Mouse (Mus musculus): ENCODE data around the gene Ppp1r26. TPM values are rescaled to one million over a fixed set of nuclear protein-coding genes. Genes with fewer than 3 reads are reported as not detected.
A peak's percentile ranks its signal among the peaks of the same experiment; 100 is the strongest.

The Ppp1r26 gene
- total RNA-seq, 2 experiments from 2014 or later = 0.80 to 1.2 TPM

DNA sequence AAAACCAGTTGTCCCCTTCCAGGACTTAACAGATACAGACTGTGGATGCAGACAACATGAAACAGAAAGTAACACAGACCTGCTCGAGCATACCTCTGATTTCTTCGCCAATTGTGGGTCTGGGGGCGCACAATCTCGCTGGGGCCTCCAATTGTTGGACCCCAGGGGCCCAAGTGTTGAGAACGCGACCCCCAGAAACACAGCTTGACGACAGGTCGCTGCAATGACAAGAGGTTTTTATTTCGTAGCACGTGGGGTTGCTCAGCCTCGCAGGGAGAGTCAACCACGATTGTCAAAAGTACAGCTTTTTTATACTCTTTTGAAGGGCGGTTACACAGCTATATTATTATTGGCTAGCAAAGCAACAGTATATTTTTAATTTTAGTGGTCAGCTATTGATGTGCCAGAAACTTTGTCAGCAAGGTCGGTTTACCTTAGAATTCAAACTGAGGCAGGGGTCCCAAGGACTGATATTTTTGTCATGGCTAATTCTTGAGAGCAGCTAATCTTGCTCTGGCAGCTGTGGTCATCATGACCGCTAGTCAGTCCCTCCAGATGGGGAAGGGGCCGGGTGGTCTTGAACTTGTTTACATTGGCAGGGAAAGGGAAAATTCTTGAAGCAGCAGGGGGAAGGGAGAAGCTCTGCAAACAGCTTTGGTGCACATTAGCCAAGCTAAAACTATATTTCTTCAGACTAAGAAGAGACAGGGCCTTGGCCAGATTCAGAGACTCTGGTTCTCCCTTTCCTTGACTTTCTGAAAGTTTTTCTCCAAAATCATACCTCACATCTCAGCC lies 49.4 kb downstream of the Ppp1r26 start:
- no peak for ATAC-seq (replicated peaks; ENCODE audit: poor library complexity, severe bottlenecking)

DNA sequence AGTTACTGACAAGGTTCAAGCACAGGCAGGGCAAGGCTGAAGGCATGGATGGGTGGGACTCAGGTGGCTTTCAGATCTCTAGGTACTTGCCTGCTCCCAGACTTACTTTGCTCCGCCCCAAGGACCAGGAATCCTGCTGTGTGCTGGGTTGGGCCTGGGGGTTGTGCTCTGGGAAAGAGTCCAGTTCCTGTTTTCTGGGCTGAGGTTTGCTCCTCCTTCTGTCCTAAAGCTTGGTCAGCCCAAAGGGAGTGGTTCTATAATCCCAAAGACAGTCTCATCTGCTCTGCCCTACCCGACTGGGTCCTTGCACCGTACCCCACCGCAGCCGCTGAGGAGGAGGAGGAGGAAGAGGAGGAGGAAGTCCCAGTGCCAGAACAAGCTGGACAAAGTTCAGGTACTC lies 50.1 kb downstream of the Ppp1r26 start, which contains the start of gene Gbgt1:
Gbgt1 (plus strand) TSS at position 221 of the 400 bp plus-strand sequence.
- ATAC-seq (replicated peaks; ENCODE audit: poor library complexity, severe bottlenecking) = peak; percentile 26; the same call in 1 of the 2 replicates

DNA sequence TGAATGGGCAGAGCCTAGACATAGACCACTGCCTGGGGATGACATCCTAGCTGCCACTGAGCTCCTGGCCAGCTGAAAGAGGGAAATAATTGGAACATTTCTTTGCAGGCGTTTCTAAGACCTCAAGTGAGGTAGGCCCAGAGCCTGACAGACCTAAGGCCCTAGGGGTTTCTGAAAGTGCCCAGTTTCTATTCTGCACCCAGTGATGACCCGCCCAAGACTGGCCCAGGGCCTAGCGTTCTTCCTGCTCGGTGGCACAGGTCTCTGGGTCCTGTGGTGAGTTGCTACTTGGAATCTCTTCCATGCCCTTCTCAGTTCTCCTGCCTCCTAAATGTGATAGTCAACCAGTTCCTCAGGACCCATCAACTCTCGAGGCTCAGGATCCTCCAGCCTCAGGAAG lies 51.0 kb downstream of the Ppp1r26 start:
- no peak for ATAC-seq (replicated peaks; ENCODE audit: poor library complexity, severe bottlenecking)

DNA sequence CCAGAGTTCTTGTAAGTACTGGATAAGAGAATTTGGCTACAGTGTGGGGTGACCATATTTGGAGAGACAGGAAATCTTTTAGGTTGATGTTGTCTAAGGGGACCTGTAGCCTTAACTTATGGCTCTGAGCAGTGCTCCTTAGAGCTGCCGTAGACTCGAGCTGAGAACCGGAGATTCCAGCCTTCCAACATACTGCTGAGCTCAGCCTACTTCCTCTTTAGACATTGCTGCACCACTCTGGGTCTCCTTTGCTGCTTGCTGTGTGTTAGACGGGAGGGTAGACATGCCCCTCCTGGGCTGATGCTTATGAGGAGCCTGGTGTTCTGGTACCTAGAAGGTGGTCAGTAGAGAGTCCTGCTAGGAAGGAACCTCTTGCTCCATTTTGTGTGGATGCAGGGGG lies 51.8 kb downstream of the Ppp1r26 start:
- peak; percentile 45 for ATAC-seq (replicated peaks; ENCODE audit: poor library complexity, severe bottlenecking)

- ATAC-seq (replicated peaks; ENCODE audit: poor library complexity, severe bottlenecking) = no peak
These were observed 56.4 kb downstream of the Ppp1r26 start for GRCm38 (mm10) chr2:28502987-28503386.

DNA sequence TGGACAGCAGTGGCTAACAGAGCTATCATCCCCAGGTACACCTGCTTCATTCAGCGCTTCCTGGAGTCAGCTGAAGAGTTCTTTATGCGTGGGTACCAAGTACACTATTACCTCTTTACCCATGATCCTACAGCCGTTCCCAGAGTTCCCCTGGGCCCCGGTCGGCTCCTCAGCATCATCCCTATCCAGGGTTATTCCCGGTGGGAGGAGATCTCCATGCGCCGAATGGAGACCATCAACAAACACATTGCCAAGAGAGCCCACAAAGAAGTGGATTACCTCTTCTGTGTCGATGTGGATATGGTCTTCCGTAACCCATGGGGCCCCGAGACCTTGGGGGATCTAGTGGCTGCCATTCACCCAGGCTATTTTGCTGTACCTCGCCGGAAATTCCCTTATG lies 58.1 kb downstream of the Ppp1r26 start:
- no peak for ATAC-seq (replicated peaks; ENCODE audit: poor library complexity, severe bottlenecking)

Other genes with a start within 250 kb of the Ppp1r26 start
- not detected in 2 replicates for gene 1700007K13Rik, start 19.5 kb downstream of the Ppp1r26 start, total RNA-seq (2014; fragmentation: Nextera tagmentation)
- not detected in 2 replicates for gene 1700007K13Rik, start 19.5 kb downstream of the Ppp1r26 start, total RNA-seq (2017)
- 61.3 and 62.9 TPM in 2 replicates for gene Mrps2, start 21.3 kb downstream of the Ppp1r26 start, total RNA-seq (2014; fragmentation: Nextera tagmentation)
- gene Mrps2, start 21.3 kb downstream of the Ppp1r26 start, total RNA-seq (2017) = 29.3 and 33.0 TPM in 2 replicates
- gene Gbgt1, start 50.1 kb downstream of the Ppp1r26 start, total RNA-seq (2014; fragmentation: Nextera tagmentation) = not detected in 2 replicates
- not detected in 2 replicates for gene Gbgt1, start 50.1 kb downstream of the Ppp1r26 start, total RNA-seq (2017)
- not detected in 2 replicates for gene Gm10134, start 59.3 kb downstream of the Ppp1r26 start, total RNA-seq (2014; fragmentation: Nextera tagmentation)
- gene Gm10134, start 59.3 kb downstream of the Ppp1r26 start, total RNA-seq (2017) = not detected in 2 replicates
- gene Ralgds, start 66.3 kb downstream of the Ppp1r26 start, total RNA-seq (2014; fragmentation: Nextera tagmentation) = 2.1 and 7.9 TPM in 2 replicates
- 2.8 and 4.6 TPM in 2 replicates for gene Ralgds, start 66.3 kb downstream of the Ppp1r26 start, total RNA-seq (2017)
- not detected in 2 replicates for gene Cel, start 116.6 kb downstream of the Ppp1r26 start, total RNA-seq (2014; fragmentation: Nextera tagmentation)
- gene Cel, start 116.6 kb downstream of the Ppp1r26 start, total RNA-seq (2017) = not detected in 2 replicates
- 25.9 and 31.5 TPM in 2 replicates for gene Gtf3c5, start 137.0 kb downstream of the Ppp1r26 start, total RNA-seq (2014; fragmentation: Nextera tagmentation)
- gene Gtf3c5, start 137.0 kb downstream of the Ppp1r26 start, total RNA-seq (2017) = 12.6 and 16.5 TPM in 2 replicates
- gene Gfi1b, start 175.2 kb downstream of the Ppp1r26 start, total RNA-seq (2014; fragmentation: Nextera tagmentation) = 1.4 TPM in 1 of 2 replicates, not detected in the other
- gene Gfi1b, start 175.2 kb downstream of the Ppp1r26 start, total RNA-seq (2017) = 1.9 and 2.0 TPM in 2 replicates
- 17.4 and 23.7 TPM in 2 replicates for gene Tsc1, start 194.4 kb downstream of the Ppp1r26 start, total RNA-seq (2014; fragmentation: Nextera tagmentation)
- 11.1 and 12.4 TPM in 2 replicates for gene Tsc1, start 194.4 kb downstream of the Ppp1r26 start, total RNA-seq (2017)